Mouse (Mus musculus) bone marrow macrophage, adult 2 months (primary cell): ENCODE measurements around the gene Phf24.

Experiments used
- CTCF ChIP-seq: IDR thresholded peaks from 2 replicates; pipeline ENCODE4 v1.5.1; 2012; ENCODE audit warnings: low read depth, mild to moderate bottlenecking, low read length, moderate library complexity
- POLR2A ChIP-seq: IDR thresholded peaks from 2 replicates; pipeline ENCODE4 v1.6.1; 2012; ENCODE audit warnings: mild to moderate bottlenecking, low read depth, low read length, borderline replicate concordance

DNA sequence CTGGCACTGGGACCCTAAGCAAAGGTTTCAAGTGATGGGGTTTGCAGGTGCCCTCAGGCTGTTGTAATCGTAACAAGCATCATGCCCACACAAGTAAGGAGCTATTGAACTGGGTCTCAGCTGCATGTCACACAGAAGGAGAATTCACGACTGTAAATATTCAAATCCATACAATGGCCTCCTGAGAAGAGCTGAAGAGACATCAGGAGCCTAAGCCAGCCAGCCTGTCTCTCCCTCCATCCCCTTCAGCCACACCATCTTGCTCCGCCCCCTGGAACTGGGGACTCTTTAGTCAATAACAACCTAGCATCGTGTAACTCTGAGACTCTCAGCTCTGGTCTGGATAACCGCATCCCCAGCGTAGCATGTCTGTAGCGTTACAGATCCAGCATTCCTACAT, 25.3 kb upstream of the Phf24 start:
- no peak for TF ChIP-seq POLR2A
- TF ChIP-seq CTCF, result no peak
